Mouse (Mus musculus): ENCODE data around the gene Cpsf2.

Cpsf2 gene

GRCm38 (mm10) chr12:101980266-101980665 lies 4.5 kb downstream of the Cpsf2 start:
- DNase-seq (ENCODE audit: low spot score in 2 of 2) = peak in 1 of 2 experiments; percentile 34

GRCm38 (mm10) chr12:101981559-101981958 lies 5.8 kb downstream of the Cpsf2 start:
- DNase-seq (ENCODE audit: low spot score in 2 of 2) = no peak

GRCm38 (mm10) chr12:101982977-101983376 lies 7.2 kb downstream of the Cpsf2 start:
- no peak for DNase-seq (ENCODE audit: low spot score in 2 of 2)

DNA sequence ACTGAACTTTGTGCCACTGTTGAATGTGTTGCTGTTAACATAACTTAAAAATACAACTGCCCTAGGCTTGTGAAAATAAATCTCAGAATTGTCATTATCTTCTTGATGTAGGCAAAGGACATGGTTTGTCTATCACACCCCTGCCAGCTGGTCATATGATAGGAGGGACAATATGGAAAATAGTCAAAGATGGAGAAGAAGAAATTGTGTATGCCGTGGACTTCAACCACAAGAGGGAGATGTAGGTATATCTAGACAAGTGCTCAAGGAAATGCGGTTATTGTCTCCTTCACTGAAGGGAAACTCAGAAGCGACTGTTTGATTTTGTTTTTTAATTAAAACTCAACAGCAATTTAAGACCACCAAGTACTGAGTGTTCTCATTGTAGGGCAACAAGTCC lies 9.3 kb downstream of the Cpsf2 start:
- no peak for DNase-seq (ENCODE audit: low spot score in 2 of 2)

GRCm38 (mm10) chr12:101987659-101988058 lies 11.9 kb downstream of the Cpsf2 start:
- no peak for DNase-seq (ENCODE audit: low spot score in 2 of 2)

GRCm38 (mm10) chr12:101994576-101995467 lies 19.0 kb downstream of the Cpsf2 start:
- DNase-seq (ENCODE audit: low spot score in 2 of 2) = no peak

DNA sequence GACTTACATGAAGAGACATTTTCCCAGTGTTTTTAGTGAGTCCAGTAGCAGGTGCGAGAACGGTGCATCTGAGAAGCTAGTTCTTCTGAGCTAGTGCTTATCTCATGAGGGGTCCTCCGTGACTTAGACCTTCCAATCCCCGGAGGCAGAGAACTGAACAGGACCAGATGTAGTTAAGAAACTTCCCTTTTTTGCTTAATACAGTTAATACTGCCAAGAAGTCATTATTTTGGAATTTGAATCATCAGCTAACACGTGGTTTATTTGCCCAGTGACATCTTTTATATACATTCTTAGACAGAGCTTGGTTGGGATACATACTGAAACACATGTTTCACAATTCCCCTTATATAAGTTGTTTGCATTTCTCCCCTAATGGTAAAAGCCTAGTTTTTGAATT lies 23.1 kb downstream of the Cpsf2 start:
- DNase-seq (ENCODE audit: low spot score in 2 of 2) = no peak

GRCm38 (mm10) chr12:102000785-102001184 lies 25.0 kb downstream of the Cpsf2 start:
- DNase-seq (ENCODE audit: low spot score in 2 of 2) = no peak

DNA sequence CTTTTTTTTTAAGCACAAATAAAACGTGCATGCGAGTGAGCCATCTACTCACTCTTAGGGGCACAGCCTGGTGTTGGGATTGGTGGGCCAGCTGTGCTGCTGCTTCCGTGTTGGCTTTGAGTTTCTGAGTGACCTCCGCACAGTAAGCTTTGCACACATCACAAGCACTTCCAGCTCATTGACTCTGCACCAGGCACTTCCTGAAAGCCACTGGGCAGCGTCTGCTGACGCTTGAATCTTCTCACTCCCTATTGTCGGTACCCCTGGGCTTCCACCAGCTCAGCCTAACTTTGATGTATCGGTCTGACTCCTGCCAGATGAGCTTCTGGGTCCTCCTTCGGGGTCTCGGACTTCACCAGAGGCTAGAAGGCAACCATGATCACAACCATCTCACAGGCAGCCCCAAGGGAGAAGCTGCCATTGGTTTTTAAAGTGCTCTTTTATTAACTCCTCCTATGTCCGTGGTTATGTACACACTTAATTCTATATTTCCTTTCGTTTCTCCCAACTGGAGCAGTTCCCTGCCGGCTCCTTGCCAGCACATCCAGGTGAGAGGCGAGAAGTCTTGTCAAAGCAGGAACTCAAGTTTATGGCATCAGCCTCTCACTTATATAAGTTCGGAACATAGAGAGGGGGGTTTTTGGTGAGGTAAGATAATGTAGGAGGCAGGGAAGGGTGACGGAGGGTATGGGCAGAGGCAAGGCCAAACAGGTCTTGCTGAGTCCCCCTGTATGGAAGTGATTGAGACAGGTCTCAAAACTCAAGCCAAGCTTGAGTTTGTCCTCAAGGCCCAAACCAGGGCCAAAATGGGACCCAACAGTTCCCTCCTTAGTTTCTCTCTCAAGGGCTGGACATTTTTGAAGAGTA lies 32.6 kb downstream of the Cpsf2 start:
- DNase-seq (ENCODE audit: low spot score in 2 of 2) = no peak

GRCm38 (mm10) chr12:102009551-102009950 lies 33.8 kb downstream of the Cpsf2 start:
- no peak for DNase-seq (ENCODE audit: low spot score in 2 of 2)

DNA sequence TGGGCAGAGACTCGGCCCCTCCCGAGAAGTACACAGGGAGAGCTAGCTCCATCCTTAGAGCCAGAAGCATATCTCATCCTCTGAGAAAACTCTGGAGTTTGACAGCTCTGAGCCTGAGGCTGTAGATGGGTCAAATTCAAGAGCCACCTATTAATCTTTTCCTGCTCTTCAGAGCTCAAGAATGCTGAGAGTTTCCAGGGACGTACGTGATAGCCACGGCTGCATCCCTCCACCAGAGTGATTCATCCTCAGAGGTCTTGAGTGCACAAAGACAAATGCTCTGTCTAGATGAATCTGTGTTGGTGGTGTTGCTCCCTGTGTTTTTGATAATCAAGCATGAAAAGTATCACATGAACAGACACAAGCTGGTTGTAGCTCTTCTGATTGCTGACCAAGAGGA lies 38.6 kb downstream of the Cpsf2 start:
- DNase-seq (ENCODE audit: low spot score in 2 of 2) = no peak

DNA sequence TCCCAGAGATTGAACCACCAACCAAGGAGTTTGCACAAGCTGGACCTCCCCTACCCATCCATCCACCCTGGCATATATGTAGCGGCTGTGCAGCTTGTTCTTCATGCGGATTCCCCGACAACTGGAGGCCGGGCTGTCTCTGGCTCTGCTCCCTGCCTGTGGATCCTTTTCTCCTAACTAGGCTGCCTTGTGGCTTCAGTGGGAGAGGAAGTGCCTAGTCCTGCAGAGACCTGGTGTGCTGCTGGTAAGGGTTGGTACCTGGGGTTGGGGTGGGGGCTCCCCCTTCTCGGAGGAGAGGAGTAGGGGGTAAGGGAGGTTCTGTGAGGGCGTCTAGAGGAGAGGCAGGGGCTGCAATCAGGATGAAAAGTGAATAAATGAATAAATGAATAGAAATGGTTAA lies 39.3 kb downstream of the Cpsf2 start:
- DNase-seq (ENCODE audit: low spot score in 2 of 2) = no peak

- no peak for DNase-seq (ENCODE audit: low spot score in 2 of 2)
Measured at GRCm38 (mm10) chr12:102021923-102022322, 46.1 kb downstream of the Cpsf2 start.

DNA sequence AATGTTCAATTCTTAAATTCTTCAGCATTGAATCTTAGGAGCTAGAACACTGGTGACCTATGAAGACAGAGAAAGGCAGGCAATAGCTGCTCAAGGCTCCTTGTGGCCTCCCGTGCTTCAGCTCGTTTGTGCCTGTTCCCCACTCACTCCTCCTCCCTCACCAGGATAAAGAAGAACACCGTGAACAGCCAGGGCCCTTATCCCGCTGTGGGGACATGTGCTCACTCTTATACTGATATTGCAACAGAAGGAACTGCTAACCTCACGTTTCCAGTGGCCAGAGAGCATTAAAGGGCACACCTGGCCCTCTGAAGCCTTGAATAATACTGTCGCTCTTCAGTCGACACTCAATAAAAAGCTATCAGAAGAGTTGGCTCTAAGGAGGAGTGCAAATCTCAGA lies 53.4 kb downstream of the Cpsf2 start:
- DNase-seq (ENCODE audit: low spot score in 2 of 2) = no peak

DNA sequence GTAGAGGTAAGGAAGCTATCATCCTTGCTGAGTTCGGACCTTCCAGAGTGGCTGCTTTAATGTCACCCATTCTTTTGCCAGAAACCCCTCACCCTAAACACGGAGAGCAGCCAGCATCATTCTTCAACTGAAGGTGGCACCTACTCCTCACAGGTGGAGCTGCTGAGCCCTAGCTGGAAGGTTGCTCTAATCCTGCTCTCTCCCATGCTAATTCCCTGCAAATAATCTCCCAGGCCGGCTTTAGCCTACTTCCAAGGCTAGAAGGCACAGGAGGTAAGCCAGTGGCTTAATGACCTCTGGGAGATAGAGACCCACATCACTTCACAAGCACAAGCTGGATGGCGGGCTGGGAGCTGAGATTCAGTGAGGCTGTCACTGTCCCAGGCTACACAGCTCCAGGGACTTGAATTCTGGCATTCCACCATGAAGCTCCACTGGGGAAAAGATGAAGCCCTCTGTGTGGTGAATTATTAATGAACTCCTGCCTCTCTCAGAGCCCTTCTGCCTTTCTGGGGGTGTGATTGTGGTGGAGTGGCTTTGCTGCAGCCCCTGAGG lies 54.2 kb downstream of the Cpsf2 start:
- DNase-seq (ENCODE audit: low spot score in 2 of 2) = no peak

DNA sequence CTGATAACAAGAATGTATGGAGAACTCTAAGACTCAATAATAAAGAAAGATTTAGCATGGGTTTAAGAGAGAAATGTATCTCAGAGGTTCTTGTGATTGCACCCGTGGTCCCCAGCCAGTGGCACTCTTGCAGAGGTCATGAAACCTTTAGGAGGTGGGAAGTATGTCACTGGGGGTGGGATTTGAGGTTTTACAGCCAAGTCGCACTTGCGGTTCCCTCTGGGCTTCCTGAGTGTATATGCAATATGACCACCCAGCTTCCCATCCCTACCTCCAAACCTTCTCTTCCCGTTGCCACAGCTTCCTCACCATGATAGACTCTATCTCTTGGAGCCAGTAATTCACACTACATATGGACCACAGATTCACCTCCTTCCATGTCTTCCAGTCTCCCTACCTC lies 59.1 kb downstream of the Cpsf2 start:
- DNase-seq (ENCODE audit: low spot score in 2 of 2) = no peak

DNA sequence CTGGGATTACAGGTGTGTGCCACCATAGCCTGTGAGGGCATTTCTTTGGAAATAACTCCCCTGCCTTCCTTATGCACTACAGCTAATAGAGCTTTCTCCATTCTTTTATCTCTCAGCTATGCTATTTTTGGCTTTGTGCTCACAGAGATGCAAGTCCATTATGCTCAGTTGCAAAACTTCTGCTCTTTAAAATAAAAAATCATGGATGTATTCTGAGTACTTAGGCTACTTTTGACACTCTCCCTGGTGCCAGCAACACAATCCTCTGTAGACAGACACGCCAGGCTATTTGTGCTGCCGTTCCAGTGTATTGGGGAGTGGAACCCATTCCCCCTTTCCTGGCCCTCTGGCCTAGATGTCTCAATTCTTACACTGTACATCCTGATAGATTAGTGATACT lies 64.1 kb downstream of the Cpsf2 start:
- DNase-seq (ENCODE audit: low spot score in 2 of 2) = no peak

- no peak for DNase-seq (ENCODE audit: low spot score in 2 of 2)
Measured at GRCm38 (mm10) chr12:102041699-102042098, 65.9 kb downstream of the Cpsf2 start.

- no peak for DNase-seq (ENCODE audit: low spot score in 2 of 2)
Measured at GRCm38 (mm10) chr12:102042247-102042646, 66.5 kb downstream of the Cpsf2 start.

DNA sequence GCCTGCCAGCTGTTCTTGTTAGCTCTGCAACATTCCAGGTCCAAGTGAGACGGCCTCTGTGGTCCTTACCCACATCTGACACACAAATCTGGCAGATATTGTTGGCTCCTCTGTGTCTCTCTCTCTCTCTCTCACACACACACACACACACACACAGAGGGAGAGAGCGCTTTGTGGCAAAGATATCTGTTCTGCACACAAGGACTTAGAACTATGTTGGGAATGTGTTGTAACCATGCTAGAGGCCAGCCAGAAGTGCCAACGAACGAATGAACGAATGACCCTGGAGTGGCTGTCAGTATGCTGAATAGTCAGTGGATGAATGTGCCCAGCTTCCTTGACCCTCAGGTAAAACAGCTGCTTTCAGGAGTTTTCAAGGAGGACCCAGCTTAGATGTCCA lies 68.1 kb downstream of the Cpsf2 start:
- DNase-seq (ENCODE audit: low spot score in 2 of 2) = no peak

GRCm38 (mm10) chr12:102054155-102054554 lies 78.4 kb downstream of the Cpsf2 start:
- no peak for DNase-seq (ENCODE audit: low spot score in 2 of 2)

DNA sequence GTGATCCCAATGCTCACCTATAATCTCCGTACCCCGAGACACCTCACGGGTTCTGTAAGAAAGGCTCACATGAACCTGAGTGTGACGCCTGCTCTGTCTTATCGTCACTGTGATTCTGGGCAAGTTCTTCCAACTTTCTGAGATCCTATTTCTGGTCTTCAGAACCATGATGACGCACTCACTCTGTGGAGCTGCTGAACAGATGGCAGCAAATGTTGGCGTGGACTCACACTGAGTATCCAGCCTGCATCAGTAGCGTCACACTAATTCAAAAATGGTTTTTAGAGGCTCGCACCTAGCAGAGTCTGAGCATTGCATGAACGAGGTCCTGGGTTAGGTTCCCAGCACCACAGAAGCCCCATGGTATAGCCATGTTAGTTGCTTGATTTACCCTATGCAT lies 80.0 kb downstream of the Cpsf2 start:
- DNase-seq (ENCODE audit: low spot score in 2 of 2) = no peak

All from spleen, postnatal 10 days (tissue).